Mouse (Mus musculus): ENCODE results near the gene Ciapin1. TPM values are rescaled to one million over a fixed set of nuclear protein-coding genes. Genes with fewer than 3 reads are reported as not detected.
"Not testable (repeated sequence)": the region's sequence is repeated elsewhere in the genome, so short reads cannot be mapped to it uniquely, and the experiment has no call there.

Gene Ciapin1
- total and polyA plus RNA-seq, 2 experiments: 11.9 to 48.9 TPM

- Histone ChIP-seq H3K79me2 (ENCODE audit: control insufficient read depth, insufficient read depth, low read length) (no peaks in the 10 kb centered on the region), H3K4me1 (ENCODE audit: control insufficient read depth, insufficient read depth, low read length) (no peaks in the 10 kb centered on the region), H3K27ac (replicated peaks; ENCODE audit: insufficient read depth, low read depth, low read length) (no peak overlapping the region), H3K9ac (ENCODE audit: low read depth, low read length) (no peak overlapping the region), H3K27me3 (ENCODE audit: control insufficient read depth, insufficient read depth, low read length) (no peaks in the 10 kb centered on the region), H3K4me3 (ENCODE audit: insufficient read depth, low read depth, low read length) (no peak overlapping the region), H3K36me3 (ENCODE audit: control insufficient read depth, insufficient read depth, low read length) (peaks cover 75% of the 10 kb centered on the region)
- WGBS: 94% methylated on average over 5 of the region's 5 CpGs
- TF ChIP-seq POLR2A (IDR thresholded peaks at IDR 0.05; ENCODE audit: extremely low read depth, insufficient read depth, low read length) (no peak), CTCF (IDR thresholded peaks at IDR 0.05; ENCODE audit: low read depth, low read length) (no peak)
- no peak for DNase-seq (ENCODE audit: extremely low read depth, low read depth, low spot score)
These were observed 11.9 kb upstream of the Ciapin1 start for GRCm38 (mm10) chr8:94850049-94850448.

- Histone ChIP-seq H3K4me1 (ENCODE audit: control insufficient read depth, insufficient read depth, low read length) (peaks cover 4% of the 10 kb centered on the region; the same call in 1 of the 2 replicates), H3K79me2 (ENCODE audit: control insufficient read depth, insufficient read depth, low read length) (peaks cover 9% of the 10 kb centered on the region; the same call in 1 of the 2 replicates), H3K27me3 (ENCODE audit: control insufficient read depth, insufficient read depth, low read length) (no peaks in the 10 kb centered on the region), H3K9ac (ENCODE audit: low read depth, low read length) (no peak overlapping the region), H3K36me3 (ENCODE audit: control insufficient read depth, insufficient read depth, low read length) (peaks cover 23% of the 10 kb centered on the region), H3K4me3 (ENCODE audit: insufficient read depth, low read depth, low read length) (no peak overlapping the region), H3K27ac (replicated peaks; ENCODE audit: insufficient read depth, low read depth, low read length) (no peak overlapping the region)
- no peak for DNase-seq (ENCODE audit: extremely low read depth, low read depth, low spot score)
- TF ChIP-seq POLR2A (IDR thresholded peaks at IDR 0.05; ENCODE audit: extremely low read depth, insufficient read depth, low read length): no peak
- no peak for TF ChIP-seq CTCF (IDR thresholded peaks at IDR 0.05; ENCODE audit: low read depth, low read length)
- 55% methylated on average over 2 of the region's 2 CpGs for whole genome bisulfite sequencing
These were observed 3.0 kb upstream of the Ciapin1 start for GRCm38 (mm10) chr8:94841183-94841582.

- WGBS: under 1% methylated on average over 24 of the region's 24 CpGs
- H3K4me3 ChIP-seq (ENCODE audit: insufficient read depth, low read depth, low read length): peak overlapping the region; percentile 89
- H3K4me1 ChIP-seq (ENCODE audit: control insufficient read depth, insufficient read depth, low read length): peaks cover 12% of the 10 kb centered on the region
- DNase-seq (ENCODE audit: extremely low read depth, low read depth, low spot score): peak; percentile 85
- peaks cover 12% of the 10 kb centered on the region; the same call in 1 of the 2 replicates for H3K79me2 ChIP-seq (ENCODE audit: control insufficient read depth, insufficient read depth, low read length)
- TF ChIP-seq POLR2A (IDR thresholded peaks at IDR 0.05; ENCODE audit: extremely low read depth, insufficient read depth, low read length) (peak; percentile 38; the same call in 1 of the 2 replicates), CTCF (IDR thresholded peaks at IDR 0.05; ENCODE audit: low read depth, low read length) (no peak)
- H3K36me3 ChIP-seq (ENCODE audit: control insufficient read depth, insufficient read depth, low read length): peaks cover under 1% of the 10 kb centered on the region; the same call in 1 of the 2 replicates
- H3K9ac ChIP-seq (ENCODE audit: low read depth, low read length): peak overlapping the region; percentile 96
- H3K27me3 ChIP-seq (ENCODE audit: control insufficient read depth, insufficient read depth, low read length): no peaks in the 10 kb centered on the region
- peak overlapping the region; percentile 98 for H3K27ac ChIP-seq (replicated peaks; ENCODE audit: insufficient read depth, low read depth, low read length)
These were observed 442 bp upstream of the Ciapin1 start for GRCm38 (mm10) chr8:94838600-94838999.

- Histone ChIP-seq H3K79me2 (ENCODE audit: control insufficient read depth, insufficient read depth, low read length) (peaks cover 18% of the 10 kb centered on the region; the same call in 1 of the 2 replicates), H3K36me3 (ENCODE audit: control insufficient read depth, insufficient read depth, low read length) (peaks cover 9% of the 10 kb centered on the region), H3K4me1 (ENCODE audit: control insufficient read depth, insufficient read depth, low read length) (peaks cover 13% of the 10 kb centered on the region), H3K27ac (replicated peaks; ENCODE audit: insufficient read depth, low read depth, low read length) (peak overlapping the region; percentile 96), H3K27me3 (ENCODE audit: control insufficient read depth, insufficient read depth, low read length) (no peaks in the 10 kb centered on the region), H3K4me3 (ENCODE audit: insufficient read depth, low read depth, low read length) (peak overlapping the region; percentile 89), H3K9ac (ENCODE audit: low read depth, low read length) (peak overlapping the region; percentile 67)
- peak; percentile 83 for DNase-seq (ENCODE audit: extremely low read depth, low read depth, low spot score)
- 31% methylated on average over 11 of the region's 11 CpGs for WGBS
- TF ChIP-seq POLR2A (IDR thresholded peaks at IDR 0.05; ENCODE audit: extremely low read depth, insufficient read depth, low read length): no peak
- TF ChIP-seq CTCF (IDR thresholded peaks at IDR 0.05; ENCODE audit: low read depth, low read length): no peak
These were observed 1.5 kb downstream of the Ciapin1 start for GRCm38 (mm10) chr8:94836456-94837240.

GRCm38 (mm10) chr8:94835751-94836150 is 2.4 kb downstream of the Ciapin1 start:
- Histone ChIP-seq H3K9ac (ENCODE audit: low read depth, low read length) (peak overlapping the region; percentile 20), H3K36me3 (ENCODE audit: control insufficient read depth, insufficient read depth, low read length) (peaks cover 12% of the 10 kb centered on the region), H3K4me1 (ENCODE audit: control insufficient read depth, insufficient read depth, low read length) (peaks cover 13% of the 10 kb centered on the region), H3K79me2 (ENCODE audit: control insufficient read depth, insufficient read depth, low read length) (peaks cover 18% of the 10 kb centered on the region; the same call in 1 of the 2 replicates), H3K27ac (replicated peaks; ENCODE audit: insufficient read depth, low read depth, low read length) (peak overlapping the region; percentile 70)
- peak; percentile 77 for DNase-seq (ENCODE audit: extremely low read depth, low read depth, low spot score)
- WGBS: 67% methylated on average over 13 of the region's 13 CpGs
- H3K27me3 ChIP-seq (ENCODE audit: control insufficient read depth, insufficient read depth, low read length); H3K4me3 ChIP-seq (ENCODE audit: insufficient read depth, low read depth, low read length): not testable (repeated sequence)

GRCm38 (mm10) chr8:94833901-94834405 is 4.2 kb downstream of the Ciapin1 start:
- H3K9ac ChIP-seq (ENCODE audit: low read depth, low read length); H3K27ac ChIP-seq (replicated peaks; ENCODE audit: insufficient read depth, low read depth, low read length); H3K27me3 ChIP-seq (ENCODE audit: control insufficient read depth, insufficient read depth, low read length); H3K4me3 ChIP-seq (ENCODE audit: insufficient read depth, low read depth, low read length): not testable (repeated sequence)
- peak; percentile 57 for DNase-seq (ENCODE audit: extremely low read depth, low read depth, low spot score)
- Histone ChIP-seq H3K79me2 (ENCODE audit: control insufficient read depth, insufficient read depth, low read length) (peaks cover 18% of the 10 kb centered on the region; the same call in 1 of the 2 replicates), H3K4me1 (ENCODE audit: control insufficient read depth, insufficient read depth, low read length) (peaks cover 13% of the 10 kb centered on the region), H3K36me3 (ENCODE audit: control insufficient read depth, insufficient read depth, low read length) (peaks cover 20% of the 10 kb centered on the region)
- 19% methylated on average over 7 of the region's 7 CpGs for WGBS

Data from liver, adult 2 months (tissue).